Mouse (Mus musculus): ENCODE results near the gene Csdc2. TPM values are rescaled to one million over a fixed set of nuclear protein-coding genes. Genes with fewer than 3 reads are reported as not detected.
"Not testable (repeated sequence)": the region's sequence is repeated elsewhere in the genome, so short reads cannot be mapped to it uniquely, and the experiment has no call there.

Csdc2 gene
- polyA plus RNA-seq, 1 experiment from 2014 or later = 6.7 TPM

DNA sequence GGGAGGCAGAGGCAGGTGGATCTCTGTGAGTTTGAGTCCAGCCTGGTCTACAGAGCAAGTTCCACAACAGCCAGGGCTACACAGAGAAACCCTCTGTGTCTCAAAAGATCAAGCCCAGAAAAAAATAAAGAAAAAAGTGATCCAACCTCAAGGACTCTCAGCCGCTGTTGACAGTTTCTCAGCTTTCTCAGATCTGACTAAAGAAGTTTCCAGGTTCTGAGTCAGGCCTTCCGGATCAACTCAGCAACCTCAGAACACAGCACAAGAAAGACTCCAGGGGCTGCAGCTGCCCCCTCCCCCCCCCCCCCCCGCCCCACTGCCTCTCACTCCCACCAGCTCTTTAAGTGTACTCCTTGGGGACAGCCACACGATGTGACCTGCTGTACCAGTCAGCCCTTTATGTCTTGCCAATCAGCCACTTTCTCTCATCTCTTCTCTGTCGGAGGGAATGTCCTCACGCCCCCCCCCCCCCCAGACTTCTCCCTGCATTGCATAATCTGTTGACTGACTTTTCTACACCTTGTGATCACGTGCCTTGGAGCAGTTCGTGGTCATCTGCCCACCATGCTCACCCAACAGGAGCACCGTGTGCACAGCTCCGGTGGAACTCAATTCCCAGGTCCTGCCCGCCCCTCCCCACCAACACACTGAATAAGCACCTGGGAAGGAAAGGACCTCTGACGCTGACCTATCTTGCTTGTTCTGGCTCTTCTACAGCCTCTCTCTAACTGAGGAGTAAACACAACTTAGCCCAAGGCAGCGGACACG, 29.7 kb downstream of the Csdc2 start:
- no peaks in the 10 kb centered on the region for H3K36me3 ChIP-seq (ENCODE audit: control insufficient read depth, insufficient read depth, low read length)
- H3K4me3 ChIP-seq (ENCODE audit: low read depth, low read length) = no peak overlapping the region
- H3K4me2 ChIP-seq = no peak overlapping the region
- ATAC-seq (replicated peaks; ENCODE audit: insufficient number of reproducible peaks, low FRiP score, low TSS enrichment) = no peak
- no peaks in the 10 kb centered on the region for H3K9me3 ChIP-seq (replicated peaks; ENCODE audit: control insufficient read depth, low read length)
- H3K9ac ChIP-seq (ENCODE audit: low read depth, low read length) = no peak overlapping the region
- no peak overlapping the region for H3K27ac ChIP-seq (ENCODE audit: low read depth, low read length)
- no peaks in the 10 kb centered on the region for H3K4me1 ChIP-seq (ENCODE audit: control insufficient read depth, insufficient read depth, low read length)
- H3K27me3 ChIP-seq (ENCODE audit: control insufficient read depth, insufficient read depth, low read length) = no peaks in the 10 kb centered on the region
- 77% methylated on average over 13 of the region's 14 CpGs for whole genome bisulfite sequencing (ENCODE audit: insufficient replicate concordance)

DNA sequence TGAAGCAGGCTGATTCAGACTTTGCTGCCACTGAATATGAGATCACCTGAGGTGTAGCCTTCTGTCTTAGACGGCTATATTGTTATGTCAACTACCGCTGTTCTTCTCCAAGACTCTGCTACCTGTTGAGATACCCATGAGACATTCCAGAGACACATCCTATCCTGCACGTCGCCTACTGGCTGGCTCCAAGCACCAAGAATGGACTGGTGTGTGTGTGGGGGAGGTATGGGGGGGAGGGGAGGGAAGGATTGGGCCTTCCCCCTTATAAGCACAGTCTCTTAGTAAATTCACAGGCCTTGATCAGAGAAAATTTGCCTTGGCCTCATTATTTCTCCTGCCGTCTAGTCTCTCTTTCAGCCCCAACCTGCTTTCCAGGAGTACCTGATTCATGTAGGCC, 31.3 kb downstream of the Csdc2 start:
- no peak for ATAC-seq (replicated peaks; ENCODE audit: insufficient number of reproducible peaks, low FRiP score, low TSS enrichment)
- H3K36me3 ChIP-seq (ENCODE audit: control insufficient read depth, insufficient read depth, low read length) = no peaks in the 10 kb centered on the region
- H3K9me3 ChIP-seq (replicated peaks; ENCODE audit: control insufficient read depth, low read length) = no peaks in the 10 kb centered on the region; the same call in 1 of the 2 replicates
- no peaks in the 10 kb centered on the region for H3K4me1 ChIP-seq (ENCODE audit: control insufficient read depth, insufficient read depth, low read length)
- H3K4me3 ChIP-seq (ENCODE audit: low read depth, low read length) = no peak overlapping the region
- no peak overlapping the region for H3K9ac ChIP-seq (ENCODE audit: low read depth, low read length)
- no peak overlapping the region for H3K4me2 ChIP-seq
- WGBS (ENCODE audit: insufficient replicate concordance) = 84% methylated on average over 5 of the region's 5 CpGs
- H3K27ac ChIP-seq (ENCODE audit: low read depth, low read length) = no peak overlapping the region
- H3K27me3 ChIP-seq (ENCODE audit: control insufficient read depth, insufficient read depth, low read length) = no peaks in the 10 kb centered on the region

DNA sequence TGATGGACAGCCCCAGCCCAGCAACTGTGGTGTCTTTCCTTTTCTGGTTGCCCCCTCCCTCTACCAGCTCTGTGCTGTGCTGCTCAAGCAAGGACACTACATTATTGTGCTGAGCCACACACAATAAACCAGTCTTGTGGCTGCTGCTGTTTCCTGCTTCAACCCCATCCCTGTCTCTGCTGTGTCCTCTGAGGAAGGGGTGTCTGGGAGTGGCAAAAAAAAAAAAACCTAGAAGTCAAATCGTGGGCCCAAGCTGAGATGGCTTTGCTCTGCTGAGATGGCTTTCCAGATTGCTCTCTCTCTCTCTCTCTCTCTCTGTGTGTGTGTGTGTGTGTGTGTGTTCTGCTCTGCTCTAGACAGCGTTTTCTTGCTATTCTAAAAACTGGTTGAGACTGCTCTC, 31.9 kb downstream of the Csdc2 start:
- H3K4me3 ChIP-seq (ENCODE audit: low read depth, low read length) = no peak overlapping the region
- H3K27me3 ChIP-seq (ENCODE audit: control insufficient read depth, insufficient read depth, low read length) = no peaks in the 10 kb centered on the region
- no peaks in the 10 kb centered on the region for H3K4me1 ChIP-seq (ENCODE audit: control insufficient read depth, insufficient read depth, low read length)
- no peaks in the 10 kb centered on the region for H3K36me3 ChIP-seq (ENCODE audit: control insufficient read depth, insufficient read depth, low read length)
- H3K9me3 ChIP-seq (replicated peaks; ENCODE audit: control insufficient read depth, low read length) = no peaks in the 10 kb centered on the region; the same call in 1 of the 2 replicates
- ATAC-seq (replicated peaks; ENCODE audit: insufficient number of reproducible peaks, low FRiP score, low TSS enrichment) = no peak
- H3K27ac ChIP-seq (ENCODE audit: low read depth, low read length) = no peak overlapping the region
- WGBS (ENCODE audit: insufficient replicate concordance) = 60% methylated on average over 2 of the region's 2 CpGs
- no peak overlapping the region for H3K9ac ChIP-seq (ENCODE audit: low read depth, low read length)
- no peak overlapping the region for H3K4me2 ChIP-seq

DNA sequence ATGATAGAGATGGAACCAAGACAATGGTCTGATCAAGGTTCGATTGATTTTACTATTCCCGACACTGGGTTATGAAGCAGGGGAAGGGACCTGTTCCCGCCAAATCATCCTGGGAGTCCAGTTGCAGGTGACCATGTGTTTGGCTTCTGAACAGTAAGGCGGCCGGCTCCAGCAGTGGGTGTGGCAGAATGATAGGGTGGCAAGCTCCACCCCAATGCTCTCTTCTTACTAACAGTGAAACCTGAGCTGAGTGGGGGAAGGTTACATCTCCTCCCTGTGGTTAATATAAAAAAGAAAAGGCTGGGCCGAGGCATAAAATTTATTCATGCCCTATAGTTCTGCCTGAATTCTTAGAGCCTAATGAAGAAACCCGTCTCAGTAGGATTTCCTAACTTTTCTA, 32.6 kb downstream of the Csdc2 start:
- no peaks in the 10 kb centered on the region for H3K27me3 ChIP-seq (ENCODE audit: control insufficient read depth, insufficient read depth, low read length)
- no peak for ATAC-seq (replicated peaks; ENCODE audit: insufficient number of reproducible peaks, low FRiP score, low TSS enrichment)

GRCm38 (mm10) chr15:81969635-81970034, 33.1 kb downstream of the Csdc2 start:
- not testable (repeated sequence) for H3K27me3 ChIP-seq (ENCODE audit: control insufficient read depth, insufficient read depth, low read length); H3K9ac ChIP-seq (ENCODE audit: low read depth, low read length); H3K4me2 ChIP-seq; H3K36me3 ChIP-seq (ENCODE audit: control insufficient read depth, insufficient read depth, low read length); H3K9me3 ChIP-seq (replicated peaks; ENCODE audit: control insufficient read depth, low read length); H3K27ac ChIP-seq (ENCODE audit: low read depth, low read length); H3K4me3 ChIP-seq (ENCODE audit: low read depth, low read length); ATAC-seq (replicated peaks; ENCODE audit: insufficient number of reproducible peaks, low FRiP score, low TSS enrichment); H3K4me1 ChIP-seq (ENCODE audit: control insufficient read depth, insufficient read depth, low read length)
- WGBS (ENCODE audit: insufficient replicate concordance) = 71% methylated on average over 6 of the region's 6 CpGs

More for the DNA sequence above, 32.6 kb downstream of the Csdc2 start:
- H3K27ac ChIP-seq (ENCODE audit: low read depth, low read length) = no peak overlapping the region
- H3K4me1 ChIP-seq (ENCODE audit: control insufficient read depth, insufficient read depth, low read length) = no peaks in the 10 kb centered on the region
- WGBS (ENCODE audit: insufficient replicate concordance) = 54% methylated on average over 7 of the region's 7 CpGs
- H3K36me3 ChIP-seq (ENCODE audit: control insufficient read depth, insufficient read depth, low read length) = no peaks in the 10 kb centered on the region
- no peak overlapping the region for H3K9ac ChIP-seq (ENCODE audit: low read depth, low read length)
- H3K4me2 ChIP-seq = no peak overlapping the region
- H3K9me3 ChIP-seq (replicated peaks; ENCODE audit: control insufficient read depth, low read length) = no peaks in the 10 kb centered on the region; the same call in 1 of the 2 replicates
- H3K4me3 ChIP-seq (ENCODE audit: low read depth, low read length) = no peak overlapping the region

- not testable (repeated sequence) for H3K4me2 ChIP-seq; ATAC-seq (replicated peaks; ENCODE audit: insufficient number of reproducible peaks, low FRiP score, low TSS enrichment); H3K4me1 ChIP-seq (ENCODE audit: control insufficient read depth, insufficient read depth, low read length); H3K4me3 ChIP-seq (ENCODE audit: low read depth, low read length); H3K9ac ChIP-seq (ENCODE audit: low read depth, low read length); H3K36me3 ChIP-seq (ENCODE audit: control insufficient read depth, insufficient read depth, low read length); H3K27me3 ChIP-seq (ENCODE audit: control insufficient read depth, insufficient read depth, low read length); H3K9me3 ChIP-seq (replicated peaks; ENCODE audit: control insufficient read depth, low read length); H3K27ac ChIP-seq (ENCODE audit: low read depth, low read length)
- WGBS (ENCODE audit: insufficient replicate concordance) = 83% methylated on average over 4 of the region's 4 CpGs
These were observed 33.9 kb downstream of the Csdc2 start for GRCm38 (mm10) chr15:81970498-81970897.

DNA sequence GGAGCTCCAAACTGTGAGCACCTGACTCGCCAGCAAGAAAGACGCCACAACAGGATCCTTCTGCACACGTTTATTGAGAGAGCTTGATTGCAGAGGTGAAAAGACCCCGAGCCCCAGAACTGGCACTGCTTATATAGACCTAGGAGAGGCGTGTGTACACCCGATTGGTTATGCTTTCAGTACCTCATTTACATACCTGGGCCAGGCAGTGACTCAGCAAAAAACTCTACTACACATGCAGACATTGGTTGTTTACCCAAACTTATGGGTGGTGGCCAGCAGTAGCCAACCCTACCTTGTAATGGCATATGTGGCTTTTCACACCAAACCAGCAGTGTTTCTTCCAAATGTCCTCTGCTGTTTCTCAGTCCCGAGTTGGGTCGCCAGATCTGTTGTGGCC, 38.6 kb downstream of the Csdc2 start:
- not testable (repeated sequence) for H3K27me3 ChIP-seq (ENCODE audit: control insufficient read depth, insufficient read depth, low read length); H3K4me2 ChIP-seq; H3K9ac ChIP-seq (ENCODE audit: low read depth, low read length); H3K4me1 ChIP-seq (ENCODE audit: control insufficient read depth, insufficient read depth, low read length); H3K9me3 ChIP-seq (replicated peaks; ENCODE audit: control insufficient read depth, low read length); ATAC-seq (replicated peaks; ENCODE audit: insufficient number of reproducible peaks, low FRiP score, low TSS enrichment); H3K4me3 ChIP-seq (ENCODE audit: low read depth, low read length); H3K36me3 ChIP-seq (ENCODE audit: control insufficient read depth, insufficient read depth, low read length); H3K27ac ChIP-seq (ENCODE audit: low read depth, low read length)
- whole genome bisulfite sequencing (ENCODE audit: insufficient replicate concordance) = 90% methylated on average over 8 of the region's 8 CpGs

DNA sequence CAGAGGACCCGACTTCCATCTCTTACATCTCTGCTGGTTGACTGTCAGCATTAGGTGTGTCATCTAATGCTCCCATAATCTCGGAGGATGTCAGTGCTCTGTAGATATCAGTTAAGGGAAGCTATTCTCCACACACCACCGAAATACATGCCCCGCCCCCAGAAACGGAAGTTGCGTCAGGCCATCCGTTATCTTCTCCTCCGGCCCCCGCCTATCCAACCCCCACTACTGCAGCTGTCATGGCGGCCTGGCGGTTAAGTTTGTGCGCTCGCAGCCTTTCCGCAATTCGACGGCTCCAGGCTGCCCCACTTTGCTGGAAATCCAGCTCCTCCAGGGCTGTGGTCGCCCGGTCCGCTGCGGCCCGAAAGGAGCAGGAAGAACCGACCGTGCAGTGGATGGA, 43.8 kb downstream of the Csdc2 start, which contains the start of gene 1700029P11Rik:
Gene 1700029P11Rik (plus strand): TSS at position 220 of the 400 bp plus-strand sequence.
- Histone ChIP-seq H3K4me3 (ENCODE audit: low read depth, low read length) (no peak within 1 kb of the TSS), H3K9me3 (replicated peaks; ENCODE audit: control insufficient read depth, low read length) (no peaks in the 10 kb centered on the region), H3K9ac (ENCODE audit: low read depth, low read length) (no peak within 1 kb of the TSS), H3K27me3 (ENCODE audit: control insufficient read depth, insufficient read depth, low read length) (no peaks in the 10 kb centered on the region), H3K4me2 (no peak within 1 kb of the TSS), H3K36me3 (ENCODE audit: control insufficient read depth, insufficient read depth, low read length) (no peaks in the 10 kb centered on the region), H3K4me1 (ENCODE audit: control insufficient read depth, insufficient read depth, low read length) (no peaks in the 10 kb centered on the region), H3K27ac (ENCODE audit: low read depth, low read length) (no peak within 1 kb of the TSS)
- 88% methylated on average over 23 of the region's 23 CpGs for WGBS (ENCODE audit: insufficient replicate concordance)
- no peak for ATAC-seq (replicated peaks; ENCODE audit: insufficient number of reproducible peaks, low FRiP score, low TSS enrichment)

- H3K4me1 ChIP-seq (ENCODE audit: control insufficient read depth, insufficient read depth, low read length) = no peaks in the 10 kb centered on the region
- 53% methylated on average over 1 of the region's 1 CpGs for WGBS (ENCODE audit: insufficient replicate concordance)
- no peak for ATAC-seq (replicated peaks; ENCODE audit: insufficient number of reproducible peaks, low FRiP score, low TSS enrichment)
These were observed 45.6 kb downstream of the Csdc2 start for GRCm38 (mm10) chr15:81982173-81982572.

More at GRCm38 (mm10) chr15:81982173-81982572, 45.6 kb downstream of the Csdc2 start:
- Histone ChIP-seq H3K4me3 (ENCODE audit: low read depth, low read length) (no peak overlapping the region), H3K9ac (ENCODE audit: low read depth, low read length) (no peak overlapping the region), H3K4me2 (no peak overlapping the region), H3K27ac (ENCODE audit: low read depth, low read length) (no peak overlapping the region), H3K9me3 (replicated peaks; ENCODE audit: control insufficient read depth, low read length) (no peaks in the 10 kb centered on the region), H3K27me3 (ENCODE audit: control insufficient read depth, insufficient read depth, low read length) (no peaks in the 10 kb centered on the region), H3K36me3 (ENCODE audit: control insufficient read depth, insufficient read depth, low read length) (no peaks in the 10 kb centered on the region)

Measured in heart, embryonic 11.5 days (tissue).